Mouse (Mus musculus): Measurements from ENCODE around the gene Olfr1290.

GRCm38 (mm10) chr2:111448842-111449241 is 44.8 kb downstream of the Olfr1290 start, which contains the start of gene Olfr1287:
- TF ChIP-seq POLR2A (IDR thresholded peaks at IDR 0.05; ENCODE audit: insufficient read depth, low read depth, low read length) (no peak), CTCF (IDR thresholded peaks at IDR 0.05; ENCODE audit: insufficient read depth, low read depth, low read length) (no peak)
